In genomic region chr2:34970092-34970750, GRCm38 (mm10) we compare ENCODE assay signal across 9 mouse cellular contexts. TPM values are rescaled to one million over a fixed set of nuclear protein-coding genes. Genes with fewer than 3 reads are reported as not detected.
DNase-seq lines count a peak whose midpoint lies in the region; ATAC-seq and TF ChIP-seq lines count a peak whose summit lies in the region.
"Had no signal": no experiment of that assay in that cellular context is flagged by ENCODE, and none has a peak within 500 bp of the region (broad histone marks: within the 10 kb centered on the region; RNA-seq: fewer than 3 reads in every experiment).

No protein-coding gene starts in this region.

- H3K4me1 ChIP-seq in heart, embryonic 12.5 days (replicated peaks) = peaks cover 4% of the 10 kb centered on the region; the same call in 1 of the 2 replicates
- H3K4me1 ChIP-seq in kidney, embryonic 14.5 days (ENCODE audit: control insufficient read depth, insufficient read depth, low read length) = peaks cover 7% of the 10 kb centered on the region; the same call in 1 of the 2 replicates
- 0 out of 2 replicates have a peak, but pooled peaks cover 2% of the 10 kb centered on the region for H3K4me1 ChIP-seq in stomach, postnatal 0 days (replicated peaks; ENCODE audit: control insufficient read depth, insufficient read depth)

- 30% methylated on average over 9 of the region's 9 CpGs for WGBS in heart, embryonic 12.5 days
- 33% methylated on average over 9 of the region's 9 CpGs for WGBS in kidney, embryonic 14.5 days
- 28% methylated on average over 9 of the region's 9 CpGs for WGBS in stomach, postnatal 0 days

- DNase-seq in heart, adult 18-20 months = peak; percentile 77 to 95
- peak; percentile 77 for DNase-seq in MN1 (ENCODE audit: low spot score)
- peak; percentile 50 for DNase-seq in cerebellum, adult 11-12 months
- peak; percentile 86 for DNase-seq in gastrocnemius, adult 2 months
- peak; percentile 76 for DNase-seq in lung, postnatal 25 days (ENCODE audit: low spot score)
- peak; percentile 66 for DNase-seq in stomach, postnatal 0 days (ENCODE audit: low spot score)

- TF ChIP-seq CTCF in gastrocnemius, adult 2 months (IDR thresholded peaks at IDR 0.05) = peak; percentile 83
- peak; percentile 89 for TF ChIP-seq CTCF in stomach, postnatal 0 days (IDR thresholded peaks at IDR 0.05; ENCODE audit: low read depth)

- H3K9me3 ChIP-seq in heart, embryonic 12.5 days (replicated peaks) = peaks cover 4% of the 10 kb centered on the region
- H3K9me3 ChIP-seq in kidney, embryonic 14.5 days (ENCODE audit: control insufficient read depth, low read length) = no peaks in the 10 kb centered on the region
- H3K9me3 ChIP-seq in stomach, postnatal 0 days (ENCODE audit: control insufficient read depth, low read length) = no peaks in the 10 kb centered on the region
- H3K9me3 ChIP-seq: limb, embryonic 13.5 days had no signal

- peaks cover 6% of the 10 kb centered on the region for H3K27me3 ChIP-seq in heart, embryonic 12.5 days (replicated peaks)
- no peaks in the 10 kb centered on the region for H3K27me3 ChIP-seq in kidney, embryonic 14.5 days (ENCODE audit: control insufficient read depth, insufficient read depth, low read length)
- H3K27me3 ChIP-seq in stomach, postnatal 0 days (ENCODE audit: control insufficient read depth, insufficient read depth, low read length) = no peaks in the 10 kb centered on the region
- H3K27me3 ChIP-seq: limb, embryonic 13.5 days had no signal

- TF ChIP-seq EP300 in stomach, postnatal 0 days (optimal IDR thresholded peaks at IDR 0.05) = no peak

- intact Hi-C loops in gastrocnemius, adult 2 months (cut with DNase I) = loop anchor here (2.0 to 5.0 kb wide), 2 partner anchors 68 to 99 kb away; no protein-coding TSS in a partner anchor

- H3K4me2 ChIP-seq in heart, embryonic 12.5 days = no peak overlapping the region
- no peak overlapping the region for H3K4me2 ChIP-seq in kidney, embryonic 14.5 days (replicated peaks; ENCODE audit: low read depth, low read length)
- no peak overlapping the region for H3K4me2 ChIP-seq in stomach, postnatal 0 days (replicated peaks; ENCODE audit: low read depth)
- H3K4me2 ChIP-seq: limb, embryonic 13.5 days had no signal

- no peak overlapping the region for H3K9ac ChIP-seq in heart, embryonic 12.5 days
- H3K9ac ChIP-seq in kidney, embryonic 14.5 days (ENCODE audit: low read depth, low read length) = no peak overlapping the region
- H3K9ac ChIP-seq in stomach, postnatal 0 days (ENCODE audit: low read length) = no peak overlapping the region
- H3K9ac ChIP-seq: limb, embryonic 13.5 days had no signal

- H3K27ac ChIP-seq in heart, embryonic 12.5 days (ENCODE audit: poor library complexity, severe bottlenecking) = no peak overlapping the region
- peak overlapping the region; percentile 55 for H3K27ac ChIP-seq in gastrocnemius, adult 2 months
- peak overlapping the region; percentile 77; the same call in 1 of the 2 replicates for H3K27ac ChIP-seq in kidney, embryonic 14.5 days (ENCODE audit: low read depth, low read length)
- no peak overlapping the region for H3K27ac ChIP-seq in stomach, postnatal 0 days (replicated peaks)
- H3K27ac ChIP-seq: limb, embryonic 13.5 days had no signal

- no peak for ATAC-seq in heart, embryonic 12.5 days (ENCODE audit: insufficient number of reproducible peaks, low FRiP score)
- peak; percentile 21; the same call in 1 of the 2 replicates for ATAC-seq in kidney, embryonic 14.5 days (ENCODE audit: low FRiP score, low TSS enrichment)
- no peak; the same call in 1 of the 2 replicates for ATAC-seq in stomach, postnatal 0 days (ENCODE audit: low FRiP score, low TSS enrichment)

- H3K36me3 ChIP-seq in heart, embryonic 12.5 days = no peaks in the 10 kb centered on the region
- H3K36me3 ChIP-seq in kidney, embryonic 14.5 days (ENCODE audit: control insufficient read depth, insufficient read depth, low read length) = no peaks in the 10 kb centered on the region
- no peaks in the 10 kb centered on the region for H3K36me3 ChIP-seq in stomach, postnatal 0 days (ENCODE audit: control insufficient read depth, insufficient read depth, low read length)
- H3K36me3 ChIP-seq: limb, embryonic 13.5 days had no signal

- no peak overlapping the region for H3K4me3 ChIP-seq in heart, embryonic 12.5 days
- H3K4me3 ChIP-seq in gastrocnemius, adult 2 months = peak overlapping the region; percentile 64
- H3K4me3 ChIP-seq in kidney, embryonic 14.5 days (ENCODE audit: low read length) = no peak overlapping the region
- no peak overlapping the region for H3K4me3 ChIP-seq in stomach, postnatal 0 days (ENCODE audit: low read depth, low read length)
- H3K4me3 ChIP-seq: limb, embryonic 13.5 days had no signal

RNA-seq across cellular contexts. Expression of gene Traf1, which starts 8.6 kb away (rescaled TPM):
- total RNA-seq in heart, adult 18-20 months (2021) = 1 to 10 TPM; 1.9 to 3.5 TPM
- polyA plus RNA-seq in heart, embryonic 12.5 days (2016; fragmentation: Nextera tagmentation; extraction: Ambion mirVana) = 1.2 and 1.3 TPM in 2 replicates
- 1 to 10 TPM in 1 of 2 experiments, under 1 TPM in 1; 0.46 to 1.2 TPM for total RNA-seq in gastrocnemius, adult 2 months (2021)
- 15.9 and 18.1 TPM in 2 replicates for polyA plus RNA-seq in kidney, embryonic 14.5 days (2014; fragmentation: Nextera tagmentation; extraction: Ambion mirVana)
- 1.7 and 2.2 TPM in 2 replicates for polyA plus RNA-seq in stomach, postnatal 0 days (2015; fragmentation: Nextera tagmentation; extraction: Ambion mirVana)

RNA-seq across cellular contexts. Expression of gene Phf19, which starts 56.4 kb away (rescaled TPM):
- under 1 TPM; 0.93 to 0.99 TPM for total RNA-seq in heart, adult 18-20 months (2021)
- 2.6 and 3.2 TPM in 2 replicates for polyA plus RNA-seq in heart, embryonic 12.5 days (2016; fragmentation: Nextera tagmentation; extraction: Ambion mirVana)
- under 1 TPM; 0.54 to 0.61 TPM for total RNA-seq in gastrocnemius, adult 2 months (2021)
- 29.9 and 35.1 TPM in 2 replicates for polyA plus RNA-seq in kidney, embryonic 14.5 days (2014; fragmentation: Nextera tagmentation; extraction: Ambion mirVana)
- polyA plus RNA-seq in stomach, postnatal 0 days (2015; fragmentation: Nextera tagmentation; extraction: Ambion mirVana) = 3.5 and 3.7 TPM in 2 replicates

Comparison
In these comparisons a context has a peak if more than half of its experiments do, and no peak if none do; other contexts are left out.
1. H3K27ac ChIP-seq: peak in gastrocnemius, adult 2 months (single experiment) and kidney, embryonic 14.5 days (single experiment); none in heart, embryonic 12.5 days (single experiment) and stomach, postnatal 0 days (single experiment).
2. Peak in every context shown above with its lines, with median percentiles within 50 percentile points of each other: DNase-seq.